Mouse (Mus musculus): Measurements from ENCODE around the gene Gm49380.

GRCm38 (mm10) chr9:44126746-44127145 is 13.4 kb upstream of the Gm49380 start:
- no peak for TF ChIP-seq POLR2A (IDR thresholded peaks at IDR 0.05; ENCODE audit: extremely low read depth, insufficient read depth, low read length)
- TF ChIP-seq CTCF (IDR thresholded peaks at IDR 0.05; ENCODE audit: low read depth, low read length), result no peak

Data from liver, adult 2 months (tissue).